Mouse (Mus musculus): ENCODE results near the gene Krtap5-3.
"Not testable (repeated sequence)": the region's sequence is repeated elsewhere in the genome, so short reads cannot be mapped to it uniquely, and the experiment has no call there.

Gene Krtap5-3

GRCm38 (mm10) chr7:142201064-142201463, at the start of gene Krtap5-3:
Krtap5-3 (plus strand) TSS chr7:142201364.
- no peak for DNase-seq (ENCODE audit: low read depth, low spot score)

GRCm38 (mm10) chr7:142152191-142152590, 49.0 kb upstream of the Krtap5-3 start:
- DNase-seq (ENCODE audit: low read depth, low spot score) = no peak

GRCm38 (mm10) chr7:142155308-142155707, 45.9 kb upstream of the Krtap5-3 start:
- DNase-seq (ENCODE audit: low read depth, low spot score) = no peak

GRCm38 (mm10) chr7:142157013-142157412, 44.2 kb upstream of the Krtap5-3 start, which contains the start of gene Gm29735:
Gm29735 (minus strand) TSS chr7:142157113.
- not testable (repeated sequence) for DNase-seq (ENCODE audit: low read depth, low spot score)

- DNase-seq (ENCODE audit: low read depth, low spot score) = no peak
Observed at GRCm38 (mm10) chr7:142159366-142159765, 41.8 kb upstream of the Krtap5-3 start.

- DNase-seq (ENCODE audit: low read depth, low spot score) = not testable (repeated sequence)
Observed at GRCm38 (mm10) chr7:142165639-142166038, 35.5 kb upstream of the Krtap5-3 start, which contains the start of gene Gm4553. Gm4553 (minus strand) TSS chr7:142165739.

- DNase-seq (ENCODE audit: low read depth, low spot score) = peak; percentile 62
Observed at GRCm38 (mm10) chr7:142169836-142170235, 31.3 kb upstream of the Krtap5-3 start.

- not testable (repeated sequence) for DNase-seq (ENCODE audit: low read depth, low spot score)
Observed at GRCm38 (mm10) chr7:142175905-142176304, 25.3 kb upstream of the Krtap5-3 start, which contains the start of gene Krtap5-2. Krtap5-2 (minus strand) TSS chr7:142176005.

- DNase-seq (ENCODE audit: low read depth, low spot score) = no peak
Observed at GRCm38 (mm10) chr7:142178685-142179084, 22.5 kb upstream of the Krtap5-3 start.

- no peak for DNase-seq (ENCODE audit: low read depth, low spot score)
Observed at GRCm38 (mm10) chr7:142181021-142181420, 20.1 kb upstream of the Krtap5-3 start.

- DNase-seq (ENCODE audit: low read depth, low spot score) = no peak
Observed at GRCm38 (mm10) chr7:142188156-142188555, 13.0 kb upstream of the Krtap5-3 start.

- no peak for DNase-seq (ENCODE audit: low read depth, low spot score)
Observed at GRCm38 (mm10) chr7:142190289-142190688, 10.9 kb upstream of the Krtap5-3 start, which contains the start of gene Gm10153. Gm10153 (minus strand) TSS chr7:142190389.

GRCm38 (mm10) chr7:142198748-142199147, 2.4 kb upstream of the Krtap5-3 start:
- peak; percentile 27 for DNase-seq (ENCODE audit: low read depth, low spot score)

- DNase-seq (ENCODE audit: low read depth, low spot score) = no peak
Observed at GRCm38 (mm10) chr7:142205488-142205887, 4.3 kb downstream of the Krtap5-3 start.

GRCm38 (mm10) chr7:142206891-142207290, 5.7 kb downstream of the Krtap5-3 start:
- DNase-seq (ENCODE audit: low read depth, low spot score) = not testable (repeated sequence)

- DNase-seq (ENCODE audit: low read depth, low spot score) = no peak
Observed at GRCm38 (mm10) chr7:142211559-142211958, 10.4 kb downstream of the Krtap5-3 start, which contains the start of gene Gm7579. Gm7579 (plus strand) TSS chr7:142211859.

- DNase-seq (ENCODE audit: low read depth, low spot score) = not testable (repeated sequence)
Observed at GRCm38 (mm10) chr7:142212136-142212535, 11.0 kb downstream of the Krtap5-3 start.

- DNase-seq (ENCODE audit: low read depth, low spot score) = no peak
Observed at GRCm38 (mm10) chr7:142224518-142224917, 23.4 kb downstream of the Krtap5-3 start.

- peak; percentile 37 for DNase-seq (ENCODE audit: low read depth, low spot score)
Observed at GRCm38 (mm10) chr7:142229871-142230270, 28.7 kb downstream of the Krtap5-3 start, which contains the start of gene Krtap5-5. Krtap5-5 (minus strand) TSS chr7:142229971.

GRCm38 (mm10) chr7:142231540-142231939, 30.4 kb downstream of the Krtap5-3 start:
- DNase-seq (ENCODE audit: low read depth, low spot score) = no peak

GRCm38 (mm10) chr7:142240978-142241377, 39.8 kb downstream of the Krtap5-3 start, which contains the start of gene Gm40460:
Gm40460 (minus strand) TSS chr7:142241078.
- DNase-seq (ENCODE audit: low read depth, low spot score) = no peak

GRCm38 (mm10) chr7:142249824-142250223, 48.7 kb downstream of the Krtap5-3 start:
- DNase-seq (ENCODE audit: low read depth, low spot score) = peak; percentile 58
